Mouse (Mus musculus) liver, embryonic 11.5 days (tissue): ENCODE data around the gene Eya3. TPM values are rescaled to one million over a fixed set of nuclear protein-coding genes. Genes with fewer than 3 reads are reported as not detected.
A peak's percentile ranks its signal among the peaks of the same experiment; 100 is the strongest.
"Not testable (repeated sequence)": the region's sequence is repeated elsewhere in the genome, so short reads cannot be mapped to it uniquely, and the experiment has no call there.

Source experiments
- ATAC-seq: fragments of 200-750 bp; cut with Nextera tagmentation; replicated peaks from 2 replicates; pipeline ENCODE4 v1.8.0; 2017; ENCODE audit warnings: moderate number of reproducible peaks, mild to moderate bottlenecking, moderate TSS enrichment, moderate library complexity; ENCODE audit not compliant: low FRiP score
- DNase-seq: peaks from one replicate; pipeline ENCODE4 v3.0.0-alpha.2; 2017; ENCODE audit warnings: low spot score
- H3K27ac ChIP-seq: fragments of 300-500 bp; sonication (generic); 2 replicates; pipeline ENCODE4 v1.5.1; 2014; ENCODE audit warnings: mild to moderate bottlenecking, low read depth, low read length, control low read depth
- H3K27me3 ChIP-seq: fragments of 300-500 bp; sonication (generic); replicated peaks from 2 replicates; pipeline ENCODE4 v1.6.1; 2014; ENCODE audit warnings: low read length, mixed read lengths; ENCODE audit not compliant: control insufficient read depth, insufficient read depth
- H3K36me3 ChIP-seq: fragments of 300-500 bp; sonication (generic); 2 replicates; pipeline ENCODE4 v1.6.1; 2014; ENCODE audit warnings: mild to moderate bottlenecking, low read length, moderate library complexity, mixed read lengths; ENCODE audit not compliant: control insufficient read depth, insufficient read depth
- H3K4me1 ChIP-seq: fragments of 300-500 bp; sonication (generic); replicated peaks from 2 replicates; pipeline ENCODE4 v1.6.1; 2014; ENCODE audit warnings: low read length, mixed read lengths; ENCODE audit not compliant: control insufficient read depth, insufficient read depth
- H3K4me2 ChIP-seq: fragments of 300-500 bp; sonication (generic); 2 replicates; pipeline ENCODE4 v1.6.1; 2014; ENCODE audit warnings: mild to moderate bottlenecking, control low read depth, moderate library complexity
- H3K4me3 ChIP-seq: fragments of 300-500 bp; sonication (generic); 2 replicates; pipeline ENCODE4 v1.5.1; 2014; ENCODE audit warnings: low read depth, low read length, control low read depth
- H3K9ac ChIP-seq: fragments of 300-500 bp; sonication (generic); 2 replicates; pipeline ENCODE4 v1.6.1; 2014; ENCODE audit warnings: low read depth, low read length, control low read depth
- H3K9me3 ChIP-seq: fragments of 300-500 bp; sonication (generic); 2 replicates; pipeline ENCODE4 v1.6.1; 2016; ENCODE audit warnings: low read length, inconsistent platforms, mixed read lengths; ENCODE audit not compliant: control insufficient read depth
- WGBS: fragments of 180-500 bp; shearing (Covaris S2); extraction: QIAGEN DNeasy Blood & Tissue Kit; methylation state at CpG from one replicate; pipeline ENCODE4 v1.1.7; 2014; 5-methylcytosine and 5-hydroxymethylcytosine counted together
- polyA plus RNA-seq: library from polyadenylated mRNA; unstranded; fragments of >200 nt; fragmentation: Nextera tagmentation; extraction: Ambion mirVana; gene quantifications from 2 replicates; pipeline ENCODE4 v1.2.1, GENCODE M21; 2014

Eya3 gene
- 28.3 and 29.7 TPM in 2 replicates for polyA plus RNA-seq

GRCm38 (mm10) chr4:132638461-132639190 is at the start of gene Eya3:
TSS of gene Eya3 (plus strand) at chr4:132638987.
- H3K36me3 ChIP-seq: no peaks in the 10 kb centered on the region
- peak within 1 kb of the TSS; percentile 91 for H3K9ac ChIP-seq
- H3K9me3 ChIP-seq: no peaks in the 10 kb centered on the region
- peak; percentile 92 for DNase-seq
- under 1% methylated on average over 41 of the region's 41 CpGs for WGBS
- H3K27ac ChIP-seq: peak within 1 kb of the TSS; percentile 57
- H3K27me3 ChIP-seq: no peaks in the 10 kb centered on the region
- peak within 1 kb of the TSS; percentile 83 for H3K4me2 ChIP-seq
- peak within 1 kb of the TSS; percentile 89 for H3K4me3 ChIP-seq
- ATAC-seq: peak; percentile 99
- H3K4me1 ChIP-seq: peaks cover 6% of the 10 kb centered on the region

GRCm38 (mm10) chr4:132590642-132591041 is 48.1 kb upstream of the Eya3 start:
- Histone ChIP-seq H3K27ac (no peak overlapping the region), H3K4me2 (no peak overlapping the region), H3K36me3 (no peaks in the 10 kb centered on the region), H3K9me3 (no peaks in the 10 kb centered on the region), H3K4me3 (no peak overlapping the region), H3K4me1 (peaks cover 3% of the 10 kb centered on the region; the same call in 1 of the 2 replicates), H3K9ac (no peak overlapping the region), H3K27me3 (no peaks in the 10 kb centered on the region)
- no peak for ATAC-seq
- WGBS: 73% methylated on average over 10 of the region's 10 CpGs
- DNase-seq: no peak

DNA sequence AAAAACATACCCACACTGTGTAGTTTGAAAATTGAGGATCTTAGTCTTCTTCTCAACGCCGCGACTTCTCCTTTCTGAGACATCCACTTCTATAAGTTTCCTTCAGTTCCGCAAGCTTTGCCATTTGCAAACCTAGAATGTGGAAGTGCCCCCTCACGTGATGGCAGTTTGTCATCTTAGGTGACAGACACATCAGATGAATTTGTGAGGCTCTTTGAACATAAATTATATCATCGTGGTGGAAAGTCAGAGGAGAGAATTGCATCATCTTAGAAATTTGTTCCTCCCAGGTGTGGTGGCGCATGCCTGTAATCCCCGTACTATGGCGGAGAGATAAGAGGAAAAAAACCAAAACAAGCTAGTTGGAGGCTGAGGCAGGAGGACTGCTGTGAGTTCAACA is 45.8 kb upstream of the Eya3 start:
- Histone ChIP-seq H3K9me3 (no peaks in the 10 kb centered on the region), H3K4me1 (peaks cover 3% of the 10 kb centered on the region; the same call in 1 of the 2 replicates), H3K27me3 (no peaks in the 10 kb centered on the region), H3K9ac (no peak overlapping the region), H3K36me3 (no peaks in the 10 kb centered on the region), H3K27ac (no peak overlapping the region), H3K4me2 (no peak overlapping the region), H3K4me3 (no peak overlapping the region)
- WGBS: 56% methylated on average over 9 of the region's 9 CpGs
- ATAC-seq: no peak
- DNase-seq: no peak

DNA sequence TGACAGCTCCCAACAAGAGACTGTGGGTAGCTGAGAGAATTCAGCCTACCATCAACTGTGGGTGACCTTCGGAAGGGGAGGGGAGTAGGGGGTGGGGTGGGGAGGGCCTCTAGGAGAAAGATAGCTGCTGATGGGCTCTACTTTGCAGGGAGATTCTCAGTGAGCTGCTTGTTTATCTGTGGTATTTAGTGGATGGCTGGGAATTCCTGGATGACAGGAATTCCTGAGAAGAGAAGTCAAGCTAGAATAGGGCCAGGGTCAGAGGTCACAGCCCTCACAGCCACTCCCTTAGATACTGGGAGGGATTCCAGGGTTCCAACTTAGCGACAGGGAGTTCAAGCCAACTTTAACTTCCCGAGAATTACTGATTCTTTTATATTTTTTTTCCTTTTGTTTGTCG is 44.6 kb upstream of the Eya3 start:
- 50% methylated on average over 4 of the region's 4 CpGs for WGBS
- Histone ChIP-seq H3K4me3 (no peak overlapping the region), H3K36me3 (no peaks in the 10 kb centered on the region), H3K4me1 (peaks cover 3% of the 10 kb centered on the region; the same call in 1 of the 2 replicates), H3K27ac (no peak overlapping the region), H3K27me3 (no peaks in the 10 kb centered on the region), H3K4me2 (no peak overlapping the region), H3K9ac (no peak overlapping the region), H3K9me3 (no peaks in the 10 kb centered on the region)
- ATAC-seq (no peak), DNase-seq (no peak)

DNA sequence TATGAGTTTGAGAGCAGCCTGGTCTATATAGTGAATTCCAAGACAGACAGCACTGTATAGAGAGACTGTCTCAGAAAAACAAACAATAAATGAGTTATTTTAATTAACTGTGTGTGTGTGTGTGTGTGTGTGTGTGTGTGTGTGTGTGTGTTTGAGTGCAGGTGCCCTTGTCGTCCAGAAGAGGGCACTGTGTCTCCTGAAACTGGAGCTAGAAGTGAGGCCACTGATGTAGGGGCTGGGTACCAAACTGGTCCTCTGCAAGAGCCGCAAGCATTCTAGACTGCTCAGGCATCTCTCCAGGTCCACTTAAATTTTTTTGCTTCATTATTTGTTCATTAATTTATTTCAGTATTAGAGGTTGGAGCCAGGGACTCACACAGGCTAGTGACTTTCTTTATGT is 39.9 kb upstream of the Eya3 start:
- Histone ChIP-seq H3K36me3 (no peaks in the 10 kb centered on the region), H3K4me3 (no peak overlapping the region), H3K4me2 (no peak overlapping the region), H3K9ac (no peak overlapping the region), H3K27ac (no peak overlapping the region), H3K9me3 (no peaks in the 10 kb centered on the region), H3K27me3 (no peaks in the 10 kb centered on the region), H3K4me1 (peaks cover 2% of the 10 kb centered on the region; the same call in 1 of the 2 replicates)
- no peak for ATAC-seq
- 76% methylated on average over 2 of the region's 2 CpGs for WGBS
- DNase-seq: no peak

DNA sequence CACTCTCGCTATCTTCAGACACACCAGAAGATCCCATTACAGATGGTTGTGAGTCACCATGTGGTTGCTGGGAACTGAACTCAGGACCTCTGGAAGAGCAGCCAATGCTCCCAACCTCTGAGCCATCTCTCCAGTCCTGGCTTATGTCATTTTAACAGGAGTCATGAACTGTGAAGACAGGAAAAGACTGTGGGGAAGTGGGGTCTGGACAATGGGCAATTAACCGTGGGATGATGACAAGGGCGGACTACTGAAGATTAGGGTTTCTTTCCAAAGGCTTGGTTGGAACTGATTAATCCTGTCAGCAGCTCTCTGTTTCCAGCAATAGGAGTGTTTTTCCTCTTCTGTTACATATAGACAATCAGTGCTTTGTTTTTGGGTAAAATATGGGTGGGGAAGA is 39.0 kb upstream of the Eya3 start:
- ATAC-seq (no peak), DNase-seq (no peak)
- H3K9me3 ChIP-seq: no peaks in the 10 kb centered on the region
- no peak overlapping the region for H3K4me2 ChIP-seq
- H3K27me3 ChIP-seq: no peaks in the 10 kb centered on the region
- H3K4me1 ChIP-seq: no peaks in the 10 kb centered on the region; the same call in 1 of the 2 replicates
- H3K4me3 ChIP-seq: no peak overlapping the region
- WGBS: 60% methylated on average over 3 of the region's 3 CpGs
- no peaks in the 10 kb centered on the region for H3K36me3 ChIP-seq
- no peak overlapping the region for H3K9ac ChIP-seq
- H3K27ac ChIP-seq: no peak overlapping the region

GRCm38 (mm10) chr4:132600465-132600864 is 38.3 kb upstream of the Eya3 start:
- Histone ChIP-seq H3K9ac (no peak overlapping the region), H3K4me2 (no peak overlapping the region), H3K9me3 (no peaks in the 10 kb centered on the region), H3K4me1 (no peaks in the 10 kb centered on the region; the same call in 1 of the 2 replicates), H3K36me3 (no peaks in the 10 kb centered on the region), H3K4me3 (no peak overlapping the region), H3K27me3 (no peaks in the 10 kb centered on the region), H3K27ac (no peak overlapping the region)
- ATAC-seq (no peak), DNase-seq (no peak)
- 83% methylated on average over 6 of the region's 6 CpGs for WGBS

GRCm38 (mm10) chr4:132601242-132601641 is 37.5 kb upstream of the Eya3 start:
- not testable (repeated sequence) for H3K27me3 ChIP-seq, H3K9ac ChIP-seq, ATAC-seq, DNase-seq, H3K4me2 ChIP-seq, H3K36me3 ChIP-seq, H3K4me3 ChIP-seq, H3K9me3 ChIP-seq, H3K4me1 ChIP-seq, H3K27ac ChIP-seq
- 75% methylated on average over 5 of the region's 5 CpGs for WGBS

DNA sequence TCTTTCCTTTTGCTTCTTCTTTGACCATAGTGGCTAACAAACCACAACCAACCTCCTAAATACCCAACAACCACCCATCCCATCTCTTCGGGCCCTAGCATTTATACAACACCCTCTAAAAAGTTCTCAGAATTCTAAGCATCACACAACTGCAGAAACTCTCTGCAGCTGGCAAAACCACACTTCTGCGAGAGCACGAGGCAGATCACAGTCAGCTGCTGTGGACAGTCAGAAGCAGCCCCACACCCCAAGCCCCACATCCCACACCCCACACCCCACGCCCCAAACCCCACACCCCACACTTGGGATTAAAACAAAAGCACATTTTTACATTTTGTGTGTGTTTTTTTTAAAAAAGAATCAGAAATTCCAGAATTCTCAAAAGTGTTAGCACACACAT is 35.3 kb upstream of the Eya3 start:
- Histone ChIP-seq H3K9me3 (no peaks in the 10 kb centered on the region), H3K36me3 (no peaks in the 10 kb centered on the region), H3K4me1 (no peaks in the 10 kb centered on the region), H3K4me3 (no peak overlapping the region), H3K4me2 (no peak overlapping the region), H3K27me3 (no peaks in the 10 kb centered on the region), H3K9ac (no peak overlapping the region), H3K27ac (no peak overlapping the region)
- 83% methylated on average over 4 of the region's 4 CpGs for WGBS
- ATAC-seq (no peak), DNase-seq (no peak)
